Mouse (Mus musculus): ENCODE data around the gene Fgfr2.
A peak's percentile ranks its signal among the peaks of the same experiment; 100 is the strongest.

Gene Fgfr2

DNA sequence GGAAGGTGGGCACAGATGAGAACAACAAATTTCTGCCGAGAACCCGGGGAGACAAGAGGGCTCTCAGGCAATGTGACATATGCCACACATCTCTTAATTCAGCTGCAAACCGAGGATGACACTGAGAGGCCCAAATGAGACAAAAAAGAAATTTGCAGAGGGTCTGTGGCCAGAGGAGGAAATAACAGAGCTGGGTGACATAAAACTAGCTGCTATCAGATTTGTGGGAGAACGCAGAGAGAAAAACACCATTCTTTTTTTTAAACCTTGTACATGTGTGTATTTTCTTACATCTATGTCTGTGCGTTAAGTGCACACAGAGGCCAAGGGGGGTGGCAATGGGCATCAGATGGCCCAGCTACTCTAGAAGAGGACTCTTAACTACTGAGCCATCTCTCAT, 328.0 kb downstream of the Fgfr2 start:
- no peak for DNase-seq

DNA sequence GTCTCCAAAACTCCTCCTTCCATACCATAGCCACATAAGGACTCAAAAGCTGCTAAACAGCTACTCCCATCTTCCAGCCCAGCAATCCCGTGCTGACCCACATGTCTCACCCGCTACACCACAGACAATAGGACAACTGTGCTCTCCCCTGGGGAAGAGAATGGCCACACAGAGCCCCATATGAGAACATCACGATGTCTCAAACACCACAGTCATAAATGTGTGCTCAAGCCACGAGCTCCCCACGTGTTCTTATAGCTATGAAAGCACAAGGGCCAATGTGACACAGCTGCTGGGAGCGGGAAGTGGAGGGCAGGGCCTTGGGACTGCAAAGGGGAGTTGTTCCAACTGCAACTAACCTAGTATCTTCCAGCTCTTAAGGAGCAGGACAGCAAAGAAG, 329.7 kb downstream of the Fgfr2 start:
- no peak for DNase-seq

DNA sequence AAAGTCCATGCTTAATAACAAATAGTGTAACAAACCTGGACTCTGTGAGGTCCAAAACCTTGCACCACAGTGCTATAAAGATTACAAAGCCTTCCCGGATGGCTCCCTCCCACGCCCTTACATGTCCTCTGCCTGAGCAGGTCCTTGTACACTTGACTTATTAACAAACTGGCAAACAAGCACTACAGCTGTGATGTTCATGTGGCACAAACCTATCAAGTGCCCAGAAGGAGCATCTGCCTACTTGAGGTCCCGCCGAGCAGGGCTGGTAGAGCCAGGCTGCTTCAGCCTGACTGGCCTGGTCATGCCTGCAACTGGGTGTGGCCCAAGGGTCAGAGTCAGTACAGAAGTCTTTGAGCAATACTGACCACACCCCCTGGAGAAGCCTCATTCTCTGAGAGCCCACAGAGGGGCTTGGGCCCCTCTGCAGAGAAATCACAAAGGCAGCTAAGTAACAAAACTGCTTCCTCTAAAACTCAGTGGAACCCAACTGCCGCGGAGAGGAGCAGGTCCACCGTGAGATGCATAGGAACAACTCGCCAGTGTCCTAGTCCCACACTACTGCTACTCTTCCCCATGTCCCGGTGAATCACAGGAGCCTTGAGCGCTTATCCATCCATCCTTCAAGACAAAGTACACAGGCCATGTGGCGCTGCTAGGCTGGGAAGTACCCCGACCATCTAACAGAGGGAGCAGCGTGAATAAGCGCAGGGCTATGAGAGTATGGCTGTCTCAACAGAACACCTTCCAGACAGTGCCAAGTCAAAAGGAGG, 332.5 kb downstream of the Fgfr2 start:
- DNase-seq: peak in 1 of 2 experiments; percentile 35

DNA sequence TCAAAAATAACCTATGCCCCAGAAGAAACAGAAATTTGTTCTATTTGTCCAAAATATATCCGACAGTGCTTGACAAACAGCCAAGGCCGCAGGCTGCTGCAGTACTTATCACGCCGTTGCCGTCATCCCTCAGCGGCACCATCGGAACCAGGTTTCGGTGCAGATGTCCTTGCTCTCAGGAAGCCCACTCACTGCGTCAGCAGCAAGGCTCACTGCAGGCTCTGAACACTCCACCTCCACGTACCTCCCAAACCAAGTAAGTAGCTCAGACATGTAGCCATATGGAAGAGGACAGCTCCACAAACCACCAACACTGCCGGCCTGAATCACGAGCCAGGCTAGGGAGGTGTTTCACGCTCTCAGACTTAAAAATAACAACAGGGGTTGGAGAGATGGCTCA, 334.3 kb downstream of the Fgfr2 start:
- peak; percentile 63 to 65 for DNase-seq

DNA sequence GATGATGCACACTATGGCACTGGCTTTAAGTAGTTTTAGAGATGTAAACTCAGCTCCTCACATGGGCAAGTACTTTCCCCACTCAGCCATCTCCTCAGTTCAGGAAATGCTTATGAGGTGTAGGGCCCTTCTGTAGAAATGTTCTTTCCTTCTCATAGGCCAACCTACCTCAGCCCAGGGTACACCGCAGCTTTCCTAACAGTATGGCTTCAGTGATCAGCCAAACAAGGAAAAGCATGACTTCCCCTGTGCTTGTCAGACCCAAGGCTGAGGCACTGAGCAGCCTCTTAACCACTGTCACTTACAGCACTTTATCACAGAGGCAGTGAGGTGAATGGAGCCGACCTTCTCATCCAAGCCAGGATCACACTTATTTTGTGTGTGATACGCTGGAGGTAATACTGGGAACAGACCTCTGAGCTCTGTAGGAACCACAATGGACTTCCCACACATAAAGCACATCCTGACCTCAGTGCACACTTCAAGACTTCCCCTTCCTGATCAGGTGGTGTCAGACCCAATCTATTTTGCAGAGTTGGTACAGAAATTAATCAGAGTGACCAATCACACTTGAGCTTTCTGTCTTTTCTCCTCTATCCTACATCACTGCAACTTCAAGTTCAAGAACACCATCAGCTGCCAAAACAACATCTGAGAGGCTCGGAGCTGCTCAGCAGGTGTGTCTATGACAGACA, 335.5 kb downstream of the Fgfr2 start:
- no peak for DNase-seq

DNA sequence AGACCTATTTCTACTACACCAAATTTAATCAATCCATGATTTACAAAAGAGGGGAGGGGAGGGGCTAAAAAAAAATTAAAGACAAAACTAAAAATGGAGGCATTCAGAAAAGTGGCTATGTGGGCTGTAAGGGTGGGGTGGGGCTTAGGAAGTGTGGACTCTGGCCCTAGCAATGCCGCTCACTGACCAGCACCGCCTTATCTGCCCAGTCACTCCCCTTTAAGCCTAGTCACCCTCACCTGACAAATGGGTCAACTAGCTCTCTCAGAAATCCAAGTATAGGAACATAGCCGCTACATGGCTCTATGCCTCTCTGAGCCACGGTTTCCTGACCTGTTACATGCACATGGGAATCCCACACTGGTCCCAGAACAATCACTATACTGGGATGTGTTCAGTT, 336.1 kb downstream of the Fgfr2 start:
- DNase-seq: no peak

DNA sequence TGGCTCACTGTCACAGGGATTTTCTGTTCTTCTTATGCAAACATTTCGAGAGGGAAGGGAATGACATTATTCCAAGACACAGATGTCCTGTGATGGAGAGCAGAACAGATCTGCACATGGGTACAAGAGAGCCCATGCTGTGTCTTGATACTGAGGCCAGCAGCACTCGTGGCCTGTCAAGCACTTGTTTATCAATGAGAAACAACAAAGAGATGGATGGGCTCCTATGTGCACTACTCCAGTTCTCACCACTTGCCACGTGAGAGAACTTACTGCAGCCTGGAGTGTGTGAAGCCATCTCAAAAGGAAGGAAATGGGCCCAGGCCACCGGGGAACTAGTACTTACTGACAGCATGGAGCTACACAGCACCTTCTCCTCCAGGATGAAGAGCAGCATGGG, 336.6 kb downstream of the Fgfr2 start:
- DNase-seq: no peak

DNA sequence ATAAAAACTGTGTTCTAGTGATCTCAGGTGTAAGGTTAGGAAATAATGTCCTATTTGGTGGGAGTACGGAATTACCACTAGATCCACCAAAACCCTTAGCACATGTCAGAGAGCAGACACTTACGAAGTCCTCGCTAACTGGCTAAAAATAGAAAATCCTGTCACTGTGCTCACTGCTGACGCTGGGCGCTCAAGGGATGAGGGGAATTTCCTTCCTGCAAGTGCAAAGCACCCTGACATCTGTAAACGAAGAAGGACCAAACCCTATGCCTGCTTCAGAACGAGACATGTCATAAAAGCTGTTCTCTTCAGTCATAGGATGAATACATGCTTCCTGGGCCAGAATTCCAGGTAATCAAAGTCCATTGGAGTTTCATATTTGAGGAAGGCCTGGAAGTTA, 337.1 kb downstream of the Fgfr2 start:
- no peak for DNase-seq

DNA sequence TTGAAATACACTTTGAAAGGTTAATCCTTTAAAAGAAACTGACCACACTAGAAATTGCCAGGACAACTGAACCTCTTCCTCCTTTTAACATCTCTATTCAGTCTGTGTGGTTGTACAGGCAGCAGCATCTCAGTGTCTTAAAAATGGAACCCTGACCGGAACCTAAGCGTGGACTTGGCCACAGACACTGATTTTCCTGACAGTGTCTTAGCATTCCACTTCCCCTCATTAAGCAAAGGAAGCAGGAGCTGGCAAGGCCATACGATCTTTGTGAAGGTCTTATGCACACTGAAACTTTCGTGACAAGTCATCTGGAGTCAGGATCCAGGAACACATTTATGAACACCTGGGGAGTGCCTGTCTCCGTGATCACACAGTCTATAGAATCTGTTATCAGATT, 339.0 kb downstream of the Fgfr2 start:
- DNase-seq: no peak

DNA sequence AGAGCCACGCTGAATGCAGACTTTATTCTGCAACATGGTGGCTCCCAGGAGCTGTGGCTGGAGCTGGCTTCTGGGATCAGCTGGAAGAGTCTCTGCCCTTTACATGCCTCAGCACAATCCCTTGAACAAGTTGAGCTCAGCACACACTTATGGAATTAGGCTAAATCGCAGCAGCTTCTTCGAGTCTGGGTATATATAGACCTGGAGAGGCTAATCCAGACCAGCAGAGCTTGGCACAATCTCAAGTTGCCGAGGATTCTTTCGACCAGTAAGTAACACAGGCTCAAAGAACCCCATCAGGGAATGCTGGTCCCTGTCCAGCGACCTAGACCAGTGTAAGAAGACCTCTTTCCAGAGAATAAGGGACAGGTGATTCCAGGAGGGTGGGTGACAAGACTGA, 341.3 kb downstream of the Fgfr2 start:
- peak; percentile 63 to 74 for DNase-seq

DNA sequence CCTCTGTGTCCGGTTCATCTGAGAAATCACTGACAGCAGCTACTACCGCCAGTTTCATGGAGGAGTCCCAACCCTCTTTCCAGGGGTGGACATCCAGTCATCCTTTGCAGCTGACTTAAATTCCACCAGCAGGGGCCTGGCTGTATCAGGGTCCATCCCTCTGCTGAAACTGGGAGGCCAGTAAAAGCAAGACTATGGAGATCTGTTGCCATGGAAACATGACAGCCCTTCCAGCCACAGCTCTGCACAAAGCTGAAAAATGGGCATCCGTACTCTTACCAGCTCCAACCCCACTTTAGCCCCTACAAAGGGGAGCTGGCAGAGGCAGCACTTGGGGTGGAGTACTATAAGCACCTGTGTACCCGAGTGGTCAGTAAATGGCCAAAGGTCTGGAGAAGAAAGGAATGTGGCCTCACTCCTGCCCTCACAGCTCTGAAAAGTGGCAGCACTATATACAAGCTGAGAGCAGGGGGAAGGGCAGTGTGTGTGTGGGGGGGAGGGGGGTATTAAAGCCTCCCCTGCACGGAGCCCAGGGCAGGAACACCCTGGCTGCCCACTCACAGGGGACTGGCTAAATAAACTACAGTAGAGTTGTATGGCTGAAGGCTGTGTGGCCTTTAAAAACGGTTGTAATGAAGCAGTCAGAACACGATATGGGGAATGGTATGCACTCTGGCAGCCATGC, 341.9 kb downstream of the Fgfr2 start:
- DNase-seq: no peak

DNA sequence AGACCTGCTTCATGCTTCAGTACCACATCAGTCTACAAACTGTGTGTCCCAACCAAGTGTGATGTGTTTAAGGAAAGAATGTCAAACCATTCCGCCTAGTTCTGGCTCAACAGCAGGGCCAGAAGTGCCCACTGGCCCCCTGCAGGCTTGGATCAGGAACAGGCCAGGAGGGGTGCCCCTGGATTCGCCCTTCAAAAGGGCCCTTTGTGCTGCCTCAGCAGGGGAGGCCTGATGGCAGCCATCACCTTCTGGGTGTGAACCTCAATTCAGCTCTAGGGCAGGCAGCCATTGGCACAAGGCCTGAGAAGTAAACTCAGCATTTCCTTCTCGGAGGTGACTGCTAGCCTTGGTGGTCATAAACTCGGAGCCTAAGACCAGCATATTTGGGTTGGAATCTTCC, 342.5 kb downstream of the Fgfr2 start:
- DNase-seq: peak in 1 of 2 experiments; percentile 66

DNA sequence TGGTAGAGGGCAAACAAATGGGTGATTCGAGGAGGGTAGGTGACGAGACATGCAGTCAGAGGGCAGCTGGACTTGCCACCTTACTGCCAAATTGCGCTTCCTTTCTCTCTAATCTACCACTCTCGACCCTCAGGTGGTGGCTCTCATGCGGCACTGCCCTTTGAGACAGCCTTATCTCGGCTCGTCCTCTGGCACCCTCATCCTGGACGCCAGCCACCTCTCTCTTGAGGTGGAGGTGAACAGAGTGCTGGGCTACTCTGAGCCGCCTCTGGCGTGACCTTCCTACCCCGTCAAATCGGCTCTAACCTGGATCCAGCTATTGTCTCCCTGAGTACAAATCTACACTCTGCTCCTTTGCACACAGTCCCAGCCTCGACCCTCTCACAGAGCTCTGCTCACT, 344.5 kb downstream of the Fgfr2 start:
- DNase-seq: peak in 1 of 2 experiments; percentile 56

DNA sequence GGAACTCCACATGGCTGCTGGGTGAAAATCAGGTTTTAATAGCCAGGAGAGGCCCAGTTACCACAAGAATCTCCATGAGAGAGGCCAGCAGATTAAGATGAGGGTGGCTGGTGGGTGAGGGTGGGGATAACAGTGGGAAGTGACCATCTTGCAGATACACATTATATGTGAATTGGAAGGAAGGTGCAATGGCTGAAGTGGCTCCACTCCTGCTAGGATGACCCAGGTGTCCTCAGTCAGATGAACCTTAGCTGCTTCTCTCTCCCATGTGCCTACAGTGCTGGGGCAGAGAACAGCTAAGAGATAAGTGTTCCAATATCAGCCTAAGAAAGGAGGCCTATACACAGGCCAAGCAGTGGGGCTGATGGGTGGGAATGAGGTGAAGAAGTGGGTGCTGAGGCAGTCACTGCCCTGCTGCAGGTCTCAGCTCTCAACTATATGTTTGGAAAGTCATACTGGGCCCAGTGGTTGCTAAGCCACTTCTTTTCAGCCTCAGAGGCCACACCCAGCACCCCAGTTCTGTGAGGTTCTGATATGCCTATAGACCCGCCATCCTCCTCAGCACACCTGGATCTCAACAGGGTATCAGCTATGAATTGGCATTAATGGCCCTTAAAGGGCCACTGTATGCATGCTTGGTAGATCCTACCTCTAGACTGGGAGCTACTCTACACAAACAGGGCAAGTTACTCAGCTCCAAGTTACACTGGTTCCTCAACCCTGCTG, 345.3 kb downstream of the Fgfr2 start:
- no peak for DNase-seq

DNA sequence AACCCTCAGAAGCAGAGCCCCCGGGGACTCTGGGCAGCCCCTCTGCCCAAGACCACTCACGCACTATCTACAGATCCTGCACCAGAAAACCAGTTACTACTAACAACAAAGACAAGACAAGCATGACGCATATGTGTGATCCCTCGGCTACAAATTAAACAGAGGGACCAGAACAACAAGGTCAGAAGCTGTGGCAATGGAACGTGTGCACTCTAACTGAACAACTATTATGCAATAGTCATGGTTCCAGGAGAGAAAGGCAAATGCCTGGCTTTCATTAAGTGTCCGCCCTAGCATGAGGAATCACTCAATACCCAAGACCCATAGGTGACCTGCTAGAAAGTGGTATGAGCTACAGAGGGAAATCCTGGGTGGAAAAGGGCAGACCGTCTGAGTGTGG, 346.0 kb downstream of the Fgfr2 start:
- no peak for DNase-seq

DNA sequence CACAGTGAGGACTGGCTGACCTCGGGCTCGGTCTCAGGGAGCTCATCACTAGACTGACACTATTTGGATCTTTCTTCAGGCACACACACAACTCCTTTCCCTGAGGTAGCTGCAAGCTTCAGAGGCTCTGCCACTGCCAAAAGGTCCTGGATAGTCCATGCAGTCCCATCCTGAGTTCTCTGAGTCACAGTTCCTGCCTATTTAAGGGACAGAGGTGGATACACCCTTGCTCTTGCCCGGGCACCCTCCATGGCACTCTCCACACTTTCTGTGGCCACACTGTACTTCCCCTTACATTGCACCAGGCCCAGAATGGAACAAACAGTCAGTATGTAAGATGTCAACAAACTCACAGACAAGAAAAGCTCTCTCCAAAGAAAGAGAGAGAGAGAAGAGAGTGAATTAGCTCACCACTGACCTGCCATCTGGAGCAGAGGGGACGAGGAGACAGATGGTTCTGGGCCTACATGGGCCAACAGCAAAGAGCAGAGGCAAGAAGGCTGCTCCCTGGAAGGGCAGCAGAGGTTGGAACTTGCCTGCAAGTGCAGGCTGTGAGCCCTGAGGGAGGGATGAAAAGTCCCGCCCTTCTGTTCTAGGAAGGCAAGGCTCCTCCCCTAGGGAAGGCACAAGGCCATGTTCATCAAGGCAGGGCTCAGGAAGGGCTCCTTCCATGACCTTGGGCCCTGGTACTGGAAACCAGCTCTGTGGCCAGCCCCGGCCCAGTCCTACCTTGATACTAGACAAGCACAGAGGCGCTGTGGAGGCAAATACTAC, 346.6 kb downstream of the Fgfr2 start:
- no peak for DNase-seq

DNA sequence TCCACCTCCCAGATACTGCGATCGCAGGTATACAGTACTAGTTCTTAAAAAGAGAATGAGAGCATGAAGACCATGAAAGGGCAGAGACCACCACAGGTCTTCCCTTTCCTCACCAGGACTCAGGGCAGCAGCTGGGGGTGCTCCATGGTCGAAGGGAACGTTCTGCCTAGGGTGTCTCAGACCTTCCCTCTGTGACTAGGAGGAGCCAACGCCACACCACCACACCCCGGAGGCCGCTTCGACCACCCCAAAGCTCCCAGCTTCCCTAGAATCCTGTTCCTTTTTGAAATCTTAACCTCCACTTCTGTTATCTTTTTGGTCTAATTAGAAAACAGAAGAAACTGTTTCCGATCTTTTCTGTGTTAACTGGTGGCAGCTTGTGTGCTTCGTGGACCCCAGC, 347.2 kb downstream of the Fgfr2 start:
- no peak for DNase-seq

DNA sequence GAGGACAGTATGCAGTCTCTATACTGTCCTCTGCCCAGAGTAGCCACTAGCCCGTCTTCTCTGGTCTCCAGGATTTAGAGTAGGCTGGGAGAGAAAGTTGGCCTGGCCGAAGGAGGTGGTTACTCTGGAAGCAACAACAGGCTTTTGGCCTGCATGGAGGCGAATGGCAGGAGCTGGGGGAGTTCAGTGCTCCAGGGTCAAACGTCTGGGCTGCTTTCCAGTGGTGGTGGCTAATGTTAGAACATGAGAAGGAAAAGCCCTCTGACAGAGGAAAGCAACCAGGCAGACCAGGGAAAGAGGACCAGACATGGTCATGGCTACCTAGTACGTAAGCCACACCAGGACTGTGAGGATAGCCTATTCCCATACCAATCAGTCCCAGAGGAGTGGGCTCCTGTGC, 347.8 kb downstream of the Fgfr2 start:
- no peak for DNase-seq

DNA sequence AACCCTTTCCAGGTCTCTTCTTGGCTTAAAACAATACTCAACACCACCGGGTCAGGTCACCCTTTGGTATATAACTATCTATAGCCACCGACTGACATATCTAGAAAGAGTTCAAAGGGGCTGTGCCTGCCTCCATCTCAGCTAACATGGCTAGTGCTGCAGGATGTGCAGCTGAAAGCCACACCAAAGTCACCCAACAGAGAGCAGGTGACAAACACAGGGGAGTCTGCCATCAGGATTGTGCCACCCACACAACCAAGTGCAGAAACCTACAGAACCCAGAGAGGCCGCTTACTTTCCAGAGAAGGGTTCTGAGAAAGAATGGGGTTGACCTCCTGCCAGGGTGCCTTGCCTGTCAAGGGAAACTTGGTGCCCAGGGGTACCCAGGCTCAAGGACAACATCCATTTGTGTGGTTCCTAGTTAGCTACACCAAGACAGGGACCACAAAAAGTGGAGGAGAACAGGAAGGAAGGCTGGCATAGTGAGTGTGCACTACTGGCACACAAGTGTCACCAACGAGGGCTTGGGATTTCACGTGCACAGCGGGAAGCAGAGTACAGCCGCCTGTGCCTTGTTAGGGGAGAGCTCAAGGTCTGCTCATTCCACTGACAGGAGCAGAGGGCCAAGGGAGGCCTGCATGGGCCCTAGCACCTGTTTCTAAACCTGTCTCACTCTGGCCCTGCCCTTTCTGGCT, 350.0 kb downstream of the Fgfr2 start:
- no peak for DNase-seq

DNA sequence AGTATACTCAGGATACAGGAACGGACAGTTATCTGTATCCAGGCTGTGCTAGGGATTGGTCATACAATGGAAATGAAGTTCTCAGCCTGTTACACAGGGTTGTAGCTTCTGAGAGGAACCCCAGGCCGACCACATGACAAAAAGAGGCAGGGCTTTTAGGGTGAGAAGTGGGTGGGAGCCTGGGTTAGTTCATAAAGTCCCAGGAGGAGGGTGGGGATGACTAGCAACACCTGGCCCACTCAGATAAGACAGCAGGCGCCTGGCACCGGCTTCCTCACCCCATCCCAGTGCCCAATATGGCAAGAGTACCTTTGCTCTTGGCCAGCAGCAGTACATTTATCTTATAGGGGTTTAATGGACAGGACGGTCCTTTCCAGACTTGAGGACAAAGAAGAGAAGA, 350.7 kb downstream of the Fgfr2 start:
- DNase-seq: no peak

DNA sequence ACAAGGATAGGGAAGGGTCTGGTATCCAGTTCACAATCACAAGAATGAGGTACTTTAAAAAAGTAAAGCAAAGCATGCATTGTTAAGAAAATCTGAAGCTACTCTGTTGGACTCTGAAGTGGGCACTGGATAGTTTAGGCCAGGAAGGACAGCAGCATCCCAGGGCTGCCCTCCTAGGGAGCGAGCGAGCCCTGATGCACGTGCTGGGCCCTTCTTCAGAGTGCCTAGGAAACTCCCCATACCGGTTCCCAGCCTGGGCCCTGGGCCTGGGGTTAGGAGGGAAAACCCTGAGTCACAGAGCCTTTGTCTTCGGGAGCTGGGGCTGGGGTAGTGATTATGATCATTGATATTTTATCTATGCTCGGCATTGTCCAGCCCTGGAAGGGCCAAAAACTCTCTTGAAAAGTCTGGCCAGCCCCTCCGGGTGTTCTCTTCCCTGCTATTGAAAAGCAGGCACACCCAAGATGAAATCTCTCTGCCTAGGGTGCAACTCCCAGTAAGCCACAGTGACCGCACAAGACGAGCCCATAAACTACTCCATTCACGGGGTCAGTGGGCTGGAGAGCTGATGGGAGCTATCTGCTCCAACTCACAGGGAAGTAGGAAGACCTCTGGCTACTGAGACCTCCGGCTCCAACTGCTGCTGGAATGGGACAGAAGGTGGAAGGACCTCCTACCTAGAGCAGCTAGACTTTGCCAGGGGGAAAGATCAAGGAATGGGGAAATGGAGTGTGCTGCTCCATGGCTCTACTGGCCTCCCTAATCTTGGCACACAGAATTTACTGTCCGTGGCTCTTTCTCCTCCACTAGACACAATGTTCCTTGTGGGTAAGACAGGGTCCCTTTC, 354.4 kb downstream of the Fgfr2 start:
- DNase-seq: peak in 1 of 2 experiments; percentile 49
